In the genomic region with DNA sequence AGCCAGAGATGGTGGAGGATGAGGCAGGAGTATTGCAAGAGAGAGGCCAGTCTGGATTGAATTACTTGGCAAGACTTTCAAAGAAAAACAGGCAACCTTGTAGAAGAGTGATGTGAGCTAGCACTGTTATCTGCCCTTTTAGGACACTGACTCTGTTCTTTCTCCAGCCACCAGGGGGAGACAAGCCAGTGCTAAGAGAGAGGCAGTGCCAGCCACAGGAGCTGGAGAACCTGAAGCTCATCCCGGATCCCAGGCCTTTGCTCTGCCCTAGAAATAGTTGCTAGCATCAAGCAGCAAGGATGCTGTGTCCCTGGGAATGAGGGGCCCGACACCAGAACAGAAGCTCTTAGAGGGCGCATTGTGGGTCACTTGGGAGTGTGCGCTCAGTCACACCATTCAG, we compare ENCODE assay signal across 8 mouse cellular contexts. TPM values are rescaled to one million over a fixed set of nuclear protein-coding genes. Genes with fewer than 3 reads are reported as not detected.
DNase-seq lines count a peak whose midpoint lies in the region; ATAC-seq lines count a peak whose summit lies in the region.

No protein-coding gene starts in this region.

- no peaks in the 10 kb centered on the region for H3K4me1 ChIP-seq in liver, embryonic 12.5 days

- ATAC-seq in liver, embryonic 12.5 days: no peak

- H3K27me3 ChIP-seq in liver, embryonic 12.5 days (replicated peaks): no peaks in the 10 kb centered on the region

- no peak overlapping the region for H3K9ac ChIP-seq in liver, embryonic 12.5 days

- no peak overlapping the region for H3K4me3 ChIP-seq in liver, embryonic 12.5 days

- H3K36me3 ChIP-seq in liver, embryonic 12.5 days: peaks cover 38% of the 10 kb centered on the region

- intact Hi-C loops in left cerebral cortex, postnatal 4 days (cut with DNase I): loop anchor here (5.0 to 10.0 kb wide), 2 partner anchors 105 to 437 kb away; no protein-coding TSS in a partner anchor

- no peaks in the 10 kb centered on the region for H3K9me3 ChIP-seq in liver, embryonic 12.5 days (replicated peaks)

- 76% methylated on average over 4 of the region's 4 CpGs for WGBS in liver, embryonic 12.5 days (ENCODE audit: insufficient replicate concordance)

- no peak overlapping the region for H3K4me2 ChIP-seq in liver, embryonic 12.5 days

- no peak overlapping the region for H3K27ac ChIP-seq in liver, embryonic 12.5 days

- peak; percentile 62 for DNase-seq in liver
- peak; percentile 87 to 93 for DNase-seq in cerebellum, postnatal 14 days
- DNase-seq in frontal cortex, postnatal 25 days (ENCODE audit: low spot score in 2 of 2): peak; percentile 40 to 66
- DNase-seq in kidney, adult 18-20 months: peak; percentile 53
- DNase-seq in left cerebral cortex, postnatal 4 days: peak; percentile 83
- peak; percentile 69 for DNase-seq in neural tube, embryonic 10.5 days (ENCODE audit: extremely low spot score, low spot score)
- DNase-seq in spleen, postnatal 4 days (ENCODE audit: low spot score in 2 of 2): peak; percentile 49 to 79

RNA-seq across cellular contexts. Expression of a gene that starts 25.0 kb away (rescaled TPM):
- polyA plus RNA-seq in liver, embryonic 12.5 days (2016; fragmentation: Nextera tagmentation; extraction: Ambion mirVana): 3.5 and 4.2 TPM in 2 replicates
- 10 to 100 TPM; 35.3 to 35.9 TPM for total RNA-seq in left cerebral cortex, postnatal 4 days (2021)

RNA-seq across cellular contexts. Expression of a gene that starts 25.5 kb away (rescaled TPM):
- 2.0 and 2.1 TPM in 2 replicates for polyA plus RNA-seq in liver, embryonic 12.5 days (2016; fragmentation: Nextera tagmentation; extraction: Ambion mirVana)
- total RNA-seq in left cerebral cortex, postnatal 4 days (2021): 10 to 100 TPM; 42.4 to 43.0 TPM
